Mouse (Mus musculus): Measurements from ENCODE around the gene Gpr37l1. TPM values are rescaled to one million over a fixed set of nuclear protein-coding genes. Genes with fewer than 3 reads are reported as not detected.

The Gpr37l1 gene
- total and polyA plus RNA-seq, 3 experiments: not detected

- dilution Hi-C loops (cut with MboI; ENCODE audit: extremely low pct_ligation_motif_present, extremely low pct_unique_long_range_greater_than_20kb, low sequenced_read_pairs): no loop called here
- H3K4me2 ChIP-seq (ENCODE audit: insufficient read depth, low read depth, poor library complexity, severe bottlenecking): no peak overlapping the region
- no peaks in the 10 kb centered on the region for H3K36me3 ChIP-seq (replicated peaks in 1 of 2; ENCODE audit: control insufficient read depth in 1 of 2, insufficient read depth in 1 of 2, low read length in 1 of 2)
- no peak for DNase-seq (ENCODE audit: extremely low read depth)
- in situ Hi-C loops (cut with MboI; ENCODE audit: low pct_ligation_motif_present, low pct_unique_long_range_greater_than_20kb, low sequenced_read_pairs): loop anchor here (5.0 kb wide), 1 partner anchor 38 kb away; no protein-coding TSS in a partner anchor
- no peak overlapping the region for H3K27ac ChIP-seq (ENCODE audit: insufficient read depth, low read depth)
- no peaks in the 10 kb centered on the region for H3K27me3 ChIP-seq (replicated peaks)
- no peaks in the 10 kb centered on the region for H3K9me3 ChIP-seq (replicated peaks; ENCODE audit: low read length)
- H3K9ac ChIP-seq (ENCODE audit: insufficient read depth, low read depth): no peak overlapping the region
- peaks cover 27 to 39% of the 10 kb centered on the region in 2 experiments for H3K4me1 ChIP-seq (ENCODE audit: control insufficient read depth in 1 of 2, insufficient read depth in 2 of 2)
- H3K4me3 ChIP-seq (replicated peaks in 1 of 3; ENCODE audit: low read depth in 2 of 3, low read length in 2 of 3, poor library complexity in 1 of 3): no peak overlapping the region
- TF ChIP-seq CHD2 (IDR thresholded peaks at IDR 0.05; ENCODE audit: low read length) (no peak), ZNF384 (IDR thresholded peaks at IDR 0.05; ENCODE audit: low read depth, low read length) (no peak), JUN (IDR thresholded peaks at IDR 0.05; ENCODE audit: insufficient read depth, low read depth, low read length) (no peak), IRF4 (IDR thresholded peaks at IDR 0.05; ENCODE audit: low read depth, low read length) (no peak), ETS1 (conservative IDR thresholded peaks at IDR 0.05; ENCODE audit: low read depth, low read length) (no peak)
- no peaks in the 10 kb centered on the region for H3K79me2 ChIP-seq (replicated peaks; ENCODE audit: control insufficient read depth, extremely low read depth, insufficient read depth, poor library complexity, severe bottlenecking)
Observed at GRCm38 (mm10) chr1:135183941-135184570, 16.6 kb upstream of the Gpr37l1 start.

- H3K79me2 ChIP-seq (replicated peaks; ENCODE audit: control insufficient read depth, extremely low read depth, insufficient read depth, poor library complexity, severe bottlenecking): no peaks in the 10 kb centered on the region
- H3K27me3 ChIP-seq (replicated peaks): no peaks in the 10 kb centered on the region
- H3K4me2 ChIP-seq (ENCODE audit: insufficient read depth, low read depth, poor library complexity, severe bottlenecking): no peak overlapping the region
- in situ Hi-C loops (cut with MboI; ENCODE audit: low pct_ligation_motif_present, low pct_unique_long_range_greater_than_20kb, low sequenced_read_pairs) (loop anchor here (5.0 kb wide), 1 partner anchor 39 kb away; no protein-coding TSS in a partner anchor), dilution Hi-C loops (cut with MboI; ENCODE audit: extremely low pct_ligation_motif_present, extremely low pct_unique_long_range_greater_than_20kb, low sequenced_read_pairs) (no loop called here)
- H3K27ac ChIP-seq (ENCODE audit: insufficient read depth, low read depth): no peak overlapping the region
- peaks cover 28 to 45% of the 10 kb centered on the region in 2 experiments for H3K4me1 ChIP-seq (ENCODE audit: control insufficient read depth in 1 of 2, insufficient read depth in 2 of 2)
- TF ChIP-seq HCFC1 (IDR thresholded peaks at IDR 0.05; ENCODE audit: low read depth, low read length): no peak
- TF ChIP-seq BHLHE40 (IDR thresholded peaks at IDR 0.05; ENCODE audit: low read depth, low read length): no peak
- no peak for TF ChIP-seq ETS1 (conservative IDR thresholded peaks at IDR 0.05; ENCODE audit: low read depth, low read length)
- TF ChIP-seq SMC3 (IDR thresholded peaks at IDR 0.05; ENCODE audit: low read depth, low read length): no peak
- TF ChIP-seq MEF2A (IDR thresholded peaks at IDR 0.05; ENCODE audit: borderline replicate concordance, low read depth, low read length): no peak
- no peak for TF ChIP-seq POLR2A (IDR thresholded peaks at IDR 0.05; ENCODE audit: low read depth, low read length)
- TF ChIP-seq CHD2 (IDR thresholded peaks at IDR 0.05; ENCODE audit: low read length): no peak
- H3K36me3 ChIP-seq (replicated peaks in 1 of 2; ENCODE audit: control insufficient read depth in 1 of 2, insufficient read depth in 1 of 2, low read length in 1 of 2): no peaks in the 10 kb centered on the region
- H3K9me3 ChIP-seq (replicated peaks; ENCODE audit: low read length): no peaks in the 10 kb centered on the region
- DNase-seq (ENCODE audit: extremely low read depth): no peak
- no peak overlapping the region for H3K9ac ChIP-seq (ENCODE audit: insufficient read depth, low read depth)
- H3K4me3 ChIP-seq (replicated peaks in 1 of 3; ENCODE audit: low read depth in 2 of 3, low read length in 2 of 3, poor library complexity in 1 of 3): no peak overlapping the region
Observed at GRCm38 (mm10) chr1:135183448-135183847, 16.0 kb upstream of the Gpr37l1 start.

- Histone ChIP-seq H3K27ac (ENCODE audit: insufficient read depth, low read depth) (no peak overlapping the region), H3K9ac (ENCODE audit: insufficient read depth, low read depth) (no peak overlapping the region), H3K79me2 (replicated peaks; ENCODE audit: control insufficient read depth, extremely low read depth, insufficient read depth, poor library complexity, severe bottlenecking) (no peaks in the 10 kb centered on the region), H3K4me3 (replicated peaks in 1 of 3; ENCODE audit: low read depth in 2 of 3, low read length in 2 of 3, poor library complexity in 1 of 3) (no peak overlapping the region), H3K4me2 (ENCODE audit: insufficient read depth, low read depth, poor library complexity, severe bottlenecking) (no peak overlapping the region), H3K9me3 (replicated peaks; ENCODE audit: low read length) (no peaks in the 10 kb centered on the region), H3K4me1 (ENCODE audit: control insufficient read depth in 1 of 2, insufficient read depth in 2 of 2) (peaks cover 32 to 50% of the 10 kb centered on the region in 2 experiments), H3K36me3 (replicated peaks in 1 of 2; ENCODE audit: control insufficient read depth in 1 of 2, insufficient read depth in 1 of 2, low read length in 1 of 2) (no peaks in the 10 kb centered on the region), H3K27me3 (replicated peaks) (no peaks in the 10 kb centered on the region)
- in situ Hi-C loops (cut with MboI; ENCODE audit: low pct_ligation_motif_present, low pct_unique_long_range_greater_than_20kb, low sequenced_read_pairs) (loop anchor here (5.0 kb wide), 1 partner anchor 39 kb away; no protein-coding TSS in a partner anchor), dilution Hi-C loops (cut with MboI; ENCODE audit: extremely low pct_ligation_motif_present, extremely low pct_unique_long_range_greater_than_20kb, low sequenced_read_pairs) (no loop called here)
- no peak for DNase-seq (ENCODE audit: extremely low read depth)
- TF ChIP-seq CHD2 (IDR thresholded peaks at IDR 0.05; ENCODE audit: low read length) (no peak), GABPA (IDR thresholded peaks at IDR 0.05; ENCODE audit: insufficient replicate concordance, low read depth, low read length) (no peak), ELF1 (IDR thresholded peaks at IDR 0.05; ENCODE audit: low read depth, low read length) (peak; percentile 22; the same call in 1 of the 2 replicates)
Observed at GRCm38 (mm10) chr1:135182975-135183374, 15.5 kb upstream of the Gpr37l1 start.

All from CH12.LX (cell line).